Mouse (Mus musculus): ENCODE data around the gene U2af2.

- peak; percentile 72; the same call in 1 of the 2 replicates for TF ChIP-seq POLR2A (IDR thresholded peaks at IDR 0.05; ENCODE audit: borderline replicate concordance, control insufficient read depth, low read depth, low read length)
- TF ChIP-seq CTCF (IDR thresholded peaks at IDR 0.05; ENCODE audit: control insufficient read depth, insufficient read depth, low read length): no peak
Measured at GRCm38 (mm10) chr7:5061774-5062359, at the start of gene U2af2.

Data from bone marrow, adult 2 months (tissue).